Mouse (Mus musculus): Measurements from ENCODE around the gene Adora1. TPM values are rescaled to one million over a fixed set of nuclear protein-coding genes. Genes with fewer than 3 reads are reported as not detected.

Adora1 gene
- polyA plus RNA-seq, 1 experiment, result 4.5 TPM

- H3K27me3 ChIP-seq (ENCODE audit: control insufficient read depth, insufficient read depth, insufficient read length), result peaks cover 1% of the 10 kb centered on the region
- H3K79me2 ChIP-seq (ENCODE audit: control insufficient read depth, insufficient read depth), result no peaks in the 10 kb centered on the region
- H3K36me3 ChIP-seq (ENCODE audit: control insufficient read depth, insufficient read depth), result no peaks in the 10 kb centered on the region
- no peak overlapping the region for H3ac ChIP-seq (ENCODE audit: control insufficient read depth, insufficient read length)
- H3K4me2 ChIP-seq (ENCODE audit: low read depth), result no peak overlapping the region
- TF ChIP-seq E2F4 (IDR thresholded peaks at IDR 0.05; ENCODE audit: insufficient read depth) (no peak), MAX (IDR thresholded peaks at IDR 0.05; ENCODE audit: low read depth) (no peak), MYOG (IDR thresholded peaks at IDR 0.05; ENCODE audit: control insufficient read depth in 1 of 3, insufficient read depth in 1 of 3, insufficient read length in 2 of 3, low read depth in 2 of 3) (no peak), REST (IDR thresholded peaks at IDR 0.05; ENCODE audit: insufficient read depth, insufficient read length) (no peak), TCF12 (IDR thresholded peaks at IDR 0.05; ENCODE audit: insufficient read depth, poor library complexity, severe bottlenecking) (no peak), CEBPB (IDR thresholded peaks at IDR 0.05; ENCODE audit: insufficient read depth, poor library complexity, severe bottlenecking) (no peak), POLR2AphosphoS2 (IDR thresholded peaks at IDR 0.05; ENCODE audit: insufficient read length, low read depth) (no peak), MYOD1 (IDR thresholded peaks at IDR 0.05; ENCODE audit: control insufficient read depth in 1 of 3, insufficient read length in 2 of 3, low read depth in 2 of 3) (no peak), POLR2A (IDR thresholded peaks at IDR 0.05; ENCODE audit: insufficient read length, low read depth) (no peak)
- no peak overlapping the region for H3K4me3 ChIP-seq
Observed at GRCm38 (mm10) chr1:134246590-134246989, 11.4 kb upstream of the Adora1 start.

GRCm38 (mm10) chr1:134245004-134245717, 9.9 kb upstream of the Adora1 start:
- Histone ChIP-seq H3K79me2 (ENCODE audit: control insufficient read depth, insufficient read depth) (no peaks in the 10 kb centered on the region), H3K4me3 (no peak overlapping the region), H3K4me2 (ENCODE audit: low read depth) (peak overlapping the region; percentile 46), H3K27me3 (ENCODE audit: control insufficient read depth, insufficient read depth, insufficient read length) (peaks cover 5% of the 10 kb centered on the region), H3K36me3 (ENCODE audit: control insufficient read depth, insufficient read depth) (no peaks in the 10 kb centered on the region), H3ac (ENCODE audit: control insufficient read depth, insufficient read length) (no peak overlapping the region)
- TF ChIP-seq E2F4 (IDR thresholded peaks at IDR 0.05; ENCODE audit: insufficient read depth) (no peak), TCF3 (IDR thresholded peaks at IDR 0.05; ENCODE audit: insufficient read length, low read depth) (peak; percentile 96), TCF12 (IDR thresholded peaks at IDR 0.05; ENCODE audit: insufficient read depth, poor library complexity, severe bottlenecking) (peak; percentile 99), REST (IDR thresholded peaks at IDR 0.05; ENCODE audit: insufficient read depth, insufficient read length) (no peak), MYOG (IDR thresholded peaks at IDR 0.05; ENCODE audit: control insufficient read depth in 1 of 3, insufficient read depth in 1 of 3, insufficient read length in 2 of 3, low read depth in 2 of 3) (peak; percentile 93 to 98 (median 95)), MYOD1 (IDR thresholded peaks at IDR 0.05; ENCODE audit: control insufficient read depth in 1 of 3, insufficient read length in 2 of 3, low read depth in 2 of 3) (peak; percentile 95 to 98 (median 97))

GRCm38 (mm10) chr1:134243948-134244914, 9.0 kb upstream of the Adora1 start:
- Histone ChIP-seq H3K4me3 (no peak overlapping the region), H3K4me2 (ENCODE audit: low read depth) (peak overlapping the region; percentile 46)

DNA sequence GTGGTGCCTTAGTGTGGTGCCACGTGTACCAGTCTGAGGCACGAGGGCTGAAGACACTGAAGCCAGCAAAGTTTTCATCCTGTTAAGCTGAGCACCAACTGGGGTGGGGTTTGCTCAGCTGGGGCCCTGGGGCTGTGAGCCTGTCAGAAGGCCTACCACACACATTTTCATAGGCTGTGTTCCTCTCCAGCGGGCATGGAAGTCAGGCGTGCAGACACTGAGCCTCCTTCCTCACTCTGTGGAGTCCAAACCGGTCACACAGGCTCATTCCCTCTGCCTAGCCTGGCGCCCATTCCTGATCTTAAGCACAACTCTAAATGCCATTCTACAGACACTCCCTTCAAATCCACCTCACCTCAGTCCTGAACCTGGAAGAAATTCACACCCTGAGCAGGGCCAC, 8.3 kb upstream of the Adora1 start:
- no peak overlapping the region for H3K4me3 ChIP-seq
- H3K4me2 ChIP-seq (ENCODE audit: low read depth), result peak overlapping the region; percentile 4
- H3ac ChIP-seq (ENCODE audit: control insufficient read depth, insufficient read length), result no peak overlapping the region
- H3K79me2 ChIP-seq (ENCODE audit: control insufficient read depth, insufficient read depth), result no peaks in the 10 kb centered on the region
- no peaks in the 10 kb centered on the region for H3K36me3 ChIP-seq (ENCODE audit: control insufficient read depth, insufficient read depth)
- peaks cover 14% of the 10 kb centered on the region for H3K27me3 ChIP-seq (ENCODE audit: control insufficient read depth, insufficient read depth, insufficient read length)
- peak in 1 of 3 experiments; percentile 3 for TF ChIP-seq MYOG (IDR thresholded peaks at IDR 0.05; ENCODE audit: control insufficient read depth in 1 of 3, insufficient read depth in 1 of 3, insufficient read length in 2 of 3, low read depth in 2 of 3)
- TF ChIP-seq TCF12 (IDR thresholded peaks at IDR 0.05; ENCODE audit: insufficient read depth, poor library complexity, severe bottlenecking), result no peak
- TF ChIP-seq E2F4 (IDR thresholded peaks at IDR 0.05; ENCODE audit: insufficient read depth), result no peak
- TF ChIP-seq SRF (IDR thresholded peaks at IDR 0.05; ENCODE audit: control insufficient read depth, insufficient read length, low read depth), result no peak
- no peak for TF ChIP-seq REST (IDR thresholded peaks at IDR 0.05; ENCODE audit: insufficient read depth, insufficient read length)
- no peak for TF ChIP-seq MYOD1 (IDR thresholded peaks at IDR 0.05; ENCODE audit: control insufficient read depth in 1 of 3, insufficient read length in 2 of 3, low read depth in 2 of 3)

More at GRCm38 (mm10) chr1:134243948-134244914, 9.0 kb upstream of the Adora1 start:
- no peaks in the 10 kb centered on the region for H3K36me3 ChIP-seq (ENCODE audit: control insufficient read depth, insufficient read depth)
- peaks cover 14% of the 10 kb centered on the region for H3K27me3 ChIP-seq (ENCODE audit: control insufficient read depth, insufficient read depth, insufficient read length)
- H3ac ChIP-seq (ENCODE audit: control insufficient read depth, insufficient read length), result no peak overlapping the region
- H3K79me2 ChIP-seq (ENCODE audit: control insufficient read depth, insufficient read depth), result no peaks in the 10 kb centered on the region
- TF ChIP-seq POLR2A (IDR thresholded peaks at IDR 0.05; ENCODE audit: insufficient read length, low read depth) (peak; percentile 11), TCF3 (IDR thresholded peaks at IDR 0.05; ENCODE audit: insufficient read length, low read depth) (no peak), CEBPB (IDR thresholded peaks at IDR 0.05; ENCODE audit: insufficient read depth, poor library complexity, severe bottlenecking) (no peak), USF1 (IDR thresholded peaks at IDR 0.05; ENCODE audit: low read depth) (no peak)

- H3K79me2 ChIP-seq (ENCODE audit: control insufficient read depth, insufficient read depth), result no peaks in the 10 kb centered on the region
- H3K4me3 ChIP-seq, result no peak overlapping the region
- no peaks in the 10 kb centered on the region for H3K36me3 ChIP-seq (ENCODE audit: control insufficient read depth, insufficient read depth)
- no peak for TF ChIP-seq POLR2A (IDR thresholded peaks at IDR 0.05; ENCODE audit: insufficient read length, low read depth)
- TF ChIP-seq POLR2AphosphoS2 (IDR thresholded peaks at IDR 0.05; ENCODE audit: insufficient read length, low read depth), result no peak
- no peak for TF ChIP-seq CEBPB (IDR thresholded peaks at IDR 0.05; ENCODE audit: insufficient read depth, poor library complexity, severe bottlenecking)
- TF ChIP-seq MAX (IDR thresholded peaks at IDR 0.05; ENCODE audit: low read depth), result no peak
- TF ChIP-seq TCF12 (IDR thresholded peaks at IDR 0.05; ENCODE audit: insufficient read depth, poor library complexity, severe bottlenecking), result no peak
- peaks cover 14% of the 10 kb centered on the region for H3K27me3 ChIP-seq (ENCODE audit: control insufficient read depth, insufficient read depth, insufficient read length)
- H3K4me2 ChIP-seq (ENCODE audit: low read depth), result no peak overlapping the region
- no peak overlapping the region for H3ac ChIP-seq (ENCODE audit: control insufficient read depth, insufficient read length)
Observed at GRCm38 (mm10) chr1:134242286-134242685, 7.1 kb upstream of the Adora1 start.
